In genomic region chr2:150748854-150749253, GRCm38 (mm10) we compare ENCODE assay signal across 8 mouse cellular contexts. TPM values are rescaled to one million over a fixed set of nuclear protein-coding genes. Genes with fewer than 3 reads are reported as not detected.
DNase-seq lines count a peak whose midpoint lies in the region; ATAC-seq and TF ChIP-seq lines count a peak whose summit lies in the region.

Gene Entpd6, plus strand, starts transcription at chr2:150749042.

- H3K4me2 ChIP-seq in embryonic facial prominence, embryonic 13.5 days: peak within 1 kb of the TSS; percentile 93
- H3K4me2 ChIP-seq in limb, embryonic 13.5 days (replicated peaks): peak within 1 kb of the TSS; percentile 93
- peak within 1 kb of the TSS; percentile 73 for H3K4me2 ChIP-seq in midbrain, embryonic 16.5 days (ENCODE audit: low read length)

- H3K27me3 ChIP-seq in embryonic facial prominence, embryonic 13.5 days: peaks cover 11% of the 10 kb centered on the region; the same call in 1 of the 2 replicates
- no peaks in the 10 kb centered on the region for H3K27me3 ChIP-seq in heart, adult 2 months (ENCODE audit: control insufficient read depth, insufficient read depth, low read length)
- peaks cover 8% of the 10 kb centered on the region for H3K27me3 ChIP-seq in limb, embryonic 13.5 days
- H3K27me3 ChIP-seq in midbrain, embryonic 16.5 days (ENCODE audit: control insufficient read depth, insufficient read depth, low read depth, low read length): no peaks in the 10 kb centered on the region; the same call in 1 of the 2 replicates

- intact Hi-C loops in heart, adult 2 months (cut with DNase I): loop anchor here (2.0 to 5.0 kb wide), 4 partner anchors 38 to 158 kb away; partner anchors contain the start of genes Apmap, Gins1 and Pygb

- TF ChIP-seq EP300 in heart, adult 2 months (IDR thresholded peaks at IDR 0.05; ENCODE audit: insufficient read depth, low read depth, low read length): peak; percentile 75; the same call in 1 of the 2 replicates

- peaks cover 10% of the 10 kb centered on the region for H3K4me1 ChIP-seq in embryonic facial prominence, embryonic 13.5 days
- H3K4me1 ChIP-seq in heart, adult 2 months (ENCODE audit: control insufficient read depth, insufficient read depth, low read length): peaks cover 10% of the 10 kb centered on the region
- peaks cover 9% of the 10 kb centered on the region for H3K4me1 ChIP-seq in limb, embryonic 13.5 days
- H3K4me1 ChIP-seq in midbrain, embryonic 16.5 days (ENCODE audit: control insufficient read depth, insufficient read depth, low read length): peaks cover 11% of the 10 kb centered on the region

- peak within 1 kb of the TSS; percentile 78 for H3K4me3 ChIP-seq in embryonic facial prominence, embryonic 13.5 days
- peak within 1 kb of the TSS; percentile 77 for H3K4me3 ChIP-seq in heart, adult 2 months
- peak within 1 kb of the TSS; percentile 73 for H3K4me3 ChIP-seq in limb, embryonic 13.5 days
- H3K4me3 ChIP-seq in midbrain, embryonic 16.5 days (ENCODE audit: low read depth, low read length): peak within 1 kb of the TSS; percentile 70

- peak; percentile 94 for TF ChIP-seq CTCF in heart, adult 2 months (IDR thresholded peaks at IDR 0.05)

- ATAC-seq in embryonic facial prominence, embryonic 13.5 days (ENCODE audit: insufficient number of reproducible peaks, insufficient read depth, low FRiP score, low TSS enrichment, low read depth): peak; percentile 93
- ATAC-seq in limb, embryonic 13.5 days (ENCODE audit: low FRiP score, low read depth): peak; percentile 97
- peak; percentile 98 for ATAC-seq in midbrain, embryonic 16.5 days

- peak; percentile 97 for DNase-seq in 3134 (ENCODE audit: extremely low read depth, insufficient read length, low spot score)
- peak; percentile 95 to 96 for DNase-seq in adrenal gland, postnatal 36 days
- DNase-seq in heart, adult 2 months: peak; percentile 95 to 96
- peak; percentile 94 to 95 for DNase-seq in kidney, adult 8-10 months
- peak; percentile 75 to 91 for DNase-seq in spleen, postnatal 10 days (ENCODE audit: low spot score in 2 of 2)

- peak within 1 kb of the TSS; percentile 86 for H3K9ac ChIP-seq in embryonic facial prominence, embryonic 13.5 days
- H3K9ac ChIP-seq in heart, adult 2 months (ENCODE audit: low read depth, low read length): peak within 1 kb of the TSS; percentile 82
- H3K9ac ChIP-seq in limb, embryonic 13.5 days: peak within 1 kb of the TSS; percentile 78
- H3K9ac ChIP-seq in midbrain, embryonic 16.5 days (ENCODE audit: low read depth, low read length): peak within 1 kb of the TSS; percentile 84

- under 1% methylated on average over 30 of the region's 30 CpGs for WGBS in embryonic facial prominence, embryonic 13.5 days
- WGBS in heart, adult 2 months: under 1% methylated on average over 30 of the region's 30 CpGs
- under 1% methylated on average over 30 of the region's 30 CpGs for WGBS in limb, embryonic 13.5 days
- under 1% methylated on average over 30 of the region's 30 CpGs for WGBS in midbrain, embryonic 16.5 days

- peak; percentile 86 for TF ChIP-seq POLR2A in heart, adult 2 months (IDR thresholded peaks at IDR 0.05; ENCODE audit: insufficient read depth, low read depth, low read length)

- no peaks in the 10 kb centered on the region for H3K9me3 ChIP-seq in embryonic facial prominence, embryonic 13.5 days
- H3K9me3 ChIP-seq in limb, embryonic 13.5 days: no peaks in the 10 kb centered on the region
- no peaks in the 10 kb centered on the region for H3K9me3 ChIP-seq in midbrain, embryonic 16.5 days (replicated peaks; ENCODE audit: control insufficient read depth, low read length, poor library complexity, severe bottlenecking)

- H3K79me2 ChIP-seq in heart, adult 2 months (replicated peaks; ENCODE audit: control insufficient read depth, insufficient read depth, low read length): no peaks in the 10 kb centered on the region

- H3K27ac ChIP-seq in embryonic facial prominence, embryonic 13.5 days: peak within 1 kb of the TSS; percentile 76
- peak within 1 kb of the TSS; percentile 92 for H3K27ac ChIP-seq in heart, adult 2 months
- peak within 1 kb of the TSS; percentile 78 for H3K27ac ChIP-seq in limb, embryonic 13.5 days
- H3K27ac ChIP-seq in midbrain, embryonic 16.5 days (ENCODE audit: low read length): peak within 1 kb of the TSS; percentile 84

- H3K36me3 ChIP-seq in embryonic facial prominence, embryonic 13.5 days: peaks cover 16% of the 10 kb centered on the region
- no peaks in the 10 kb centered on the region for H3K36me3 ChIP-seq in heart, adult 2 months (ENCODE audit: control insufficient read depth, insufficient read depth, low read length)
- peaks cover 12% of the 10 kb centered on the region for H3K36me3 ChIP-seq in limb, embryonic 13.5 days
- peaks cover 8% of the 10 kb centered on the region; the same call in 1 of the 2 replicates for H3K36me3 ChIP-seq in midbrain, embryonic 16.5 days (ENCODE audit: control insufficient read depth, insufficient read depth, low read length)

RNA-seq across cellular contexts. Expression of gene Entpd6, which starts in this region (rescaled TPM):
- 10 to 100 TPM in 1 of 2 experiments, 1 to 10 TPM in 1; 7.2 to 11.4 TPM for total RNA-seq in adrenal gland, postnatal 36 days (2021)
- polyA plus RNA-seq in embryonic facial prominence, embryonic 13.5 days (2015; fragmentation: Nextera tagmentation; extraction: Ambion mirVana): 29.2 and 29.5 TPM in 2 replicates
- 10 to 100 TPM; 14.7 to 16.9 TPM for total RNA-seq in heart, adult 2 months (2021)
- 24.4 and 34.4 TPM in 2 replicates for polyA plus RNA-seq in heart, adult 2 months (2012; rRNA removed)
- 29.3 and 29.9 TPM in 2 replicates for polyA plus RNA-seq in limb, embryonic 13.5 days (2015; fragmentation: Nextera tagmentation; extraction: Ambion mirVana)
- polyA plus RNA-seq in midbrain, embryonic 16.5 days (2015; fragmentation: Nextera tagmentation; extraction: Ambion mirVana): 75.3 and 85.7 TPM in 2 replicates

Comparison
In these comparisons a context has a peak if more than half of its experiments do, and no peak if none do; other contexts are left out.
1. Peak in every context shown above with its lines: DNase-seq, ATAC-seq, H3K4me3 ChIP-seq and H3K27ac ChIP-seq.